Mouse (Mus musculus) midbrain, embryonic 11.5 days (tissue): Measurements from ENCODE around the gene Tnfrsf14. TPM values are rescaled to one million over a fixed set of nuclear protein-coding genes. Genes with fewer than 3 reads are reported as not detected.

Experiments used
- ATAC-seq: fragments of 200-750 bp; cut with Nextera tagmentation; 2 replicates; pipeline ENCODE4 v1.8.0; 2017; ENCODE audit warnings: moderate TSS enrichment, moderate library complexity; ENCODE audit not compliant: low FRiP score
- DNase-seq: peaks from one replicate; pipeline ENCODE4 v3.0.0; 2015; ENCODE audit warnings: low spot score; ENCODE audit errors: missing footprints
- H3K27ac ChIP-seq: fragments of 300-500 bp; sonication (generic); 2 replicates; pipeline ENCODE4 v1.5.1; 2014; ENCODE audit warnings: low read depth, low read length
- H3K27me3 ChIP-seq: fragments of 300-500 bp; sonication (generic); 2 replicates; pipeline ENCODE4 v1.6.1; 2014; ENCODE audit warnings: mild to moderate bottlenecking, low read length, moderate library complexity, mixed read lengths; ENCODE audit not compliant: control insufficient read depth, insufficient read depth
- H3K36me3 ChIP-seq: fragments of 300-500 bp; sonication (generic); 2 replicates; pipeline ENCODE4 v1.6.1; 2014; ENCODE audit warnings: mild to moderate bottlenecking, low read length, moderate library complexity, mixed read lengths; ENCODE audit not compliant: control insufficient read depth, insufficient read depth
- H3K4me1 ChIP-seq: fragments of 300-500 bp; sonication (generic); 2 replicates; pipeline ENCODE4 v1.6.1; 2014; ENCODE audit warnings: low read length; ENCODE audit not compliant: control insufficient read depth, insufficient read depth
- H3K4me2 ChIP-seq: fragments of 300-500 bp; sonication (generic); 2 replicates; pipeline ENCODE4 v1.6.1; 2014; ENCODE audit warnings: mild to moderate bottlenecking, moderate library complexity
- H3K4me3 ChIP-seq: fragments of 300-500 bp; sonication (generic); 2 replicates; pipeline ENCODE4 v1.5.1; 2014; ENCODE audit warnings: low read depth, low read length
- H3K9ac ChIP-seq: fragments of 300-500 bp; sonication (generic); 2 replicates; pipeline ENCODE4 v1.6.1; 2014; ENCODE audit warnings: low read length
- H3K9me3 ChIP-seq: fragments of 300-500 bp; sonication (generic); 2 replicates; pipeline ENCODE4 v1.6.1; 2016; ENCODE audit warnings: low read length; ENCODE audit not compliant: control insufficient read depth
- WGBS: fragments of 180-500 bp; shearing (Covaris S2); extraction: QIAGEN DNeasy Blood & Tissue Kit; methylation state at CpG from one replicate; pipeline ENCODE4 v1.1.7; 2014; 5-methylcytosine and 5-hydroxymethylcytosine counted together
- polyA plus RNA-seq: library from polyadenylated mRNA; unstranded; fragments of >200 nt; fragmentation: Nextera tagmentation; extraction: Ambion mirVana; gene quantifications from 2 replicates; pipeline ENCODE4 v1.2.1, GENCODE M21; 2014

Gene Tnfrsf14
- polyA plus RNA-seq, 1 experiment from 2014 or later: 0.93 TPM

DNA sequence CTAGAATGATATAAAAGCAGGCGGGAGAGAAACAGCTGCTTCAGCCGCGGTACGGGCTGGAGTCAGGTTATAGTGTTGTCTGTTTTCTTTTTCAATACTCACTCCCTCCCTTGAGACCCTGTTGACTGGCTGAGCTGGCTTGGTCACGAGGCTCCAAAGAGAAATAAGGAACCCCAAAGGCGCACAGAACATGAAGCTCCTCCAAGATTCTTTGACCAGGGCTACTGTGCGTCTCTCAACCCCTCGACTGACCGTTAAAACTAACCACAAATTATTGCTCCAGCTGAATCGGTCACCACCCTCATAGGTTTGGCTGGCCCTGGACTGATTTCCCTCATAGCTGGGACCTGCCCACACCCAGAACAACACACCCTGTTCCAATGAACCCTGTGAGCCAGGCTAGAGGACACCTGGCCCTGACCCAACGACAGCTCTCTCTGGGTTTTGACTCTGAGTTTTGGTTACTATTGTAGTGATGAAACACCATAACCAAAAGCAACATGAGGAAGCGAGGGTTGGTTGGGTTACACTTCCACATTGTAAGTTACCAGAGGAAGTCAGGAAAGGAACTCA, 811 bp upstream of the Tnfrsf14 start:
- Histone ChIP-seq H3K36me3 (no peaks in the 10 kb centered on the region), H3K9ac (no peak overlapping the region), H3K27me3 (no peaks in the 10 kb centered on the region), H3K27ac (peak overlapping the region; percentile 9; the same call in 1 of the 2 replicates), H3K9me3 (no peaks in the 10 kb centered on the region), H3K4me3 (no peak overlapping the region), H3K4me2 (no peak overlapping the region), H3K4me1 (peaks cover 3% of the 10 kb centered on the region; the same call in 1 of the 2 replicates)
- DNase-seq: no peak
- WGBS: 89% methylated on average over 12 of the region's 12 CpGs
- no peak for ATAC-seq

DNA sequence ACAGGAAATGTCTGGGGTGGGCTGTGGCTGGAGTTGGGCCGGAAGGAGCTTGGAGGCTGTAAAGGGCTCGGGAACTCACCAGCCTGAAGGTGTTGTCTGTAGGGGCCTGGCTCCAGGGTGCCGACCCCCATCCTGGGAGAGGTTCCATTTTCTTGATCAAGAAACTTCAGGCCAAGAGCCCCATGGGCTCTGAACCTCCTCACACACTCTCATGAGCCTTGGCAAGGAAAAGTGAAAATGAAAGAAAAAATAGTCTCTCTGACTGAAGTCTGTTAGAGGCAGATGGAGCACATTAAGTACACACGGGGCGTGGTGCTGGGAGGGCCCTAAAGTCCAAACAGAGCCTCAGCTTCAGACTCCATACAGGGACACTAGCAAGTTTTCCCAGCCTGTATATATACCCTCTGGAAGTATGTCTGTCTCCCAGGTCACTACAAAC, 445 bp downstream of the Tnfrsf14 start:
- no peak for ATAC-seq
- no peak for DNase-seq
- H3K27ac ChIP-seq: 0 out of 2 replicates have a peak overlapping the region, but pooled peaks have one; percentile 35
- no peaks in the 10 kb centered on the region for H3K9me3 ChIP-seq
- H3K4me3 ChIP-seq: no peak overlapping the region
- H3K9ac ChIP-seq: no peak overlapping the region
- no peaks in the 10 kb centered on the region for H3K27me3 ChIP-seq
- 82% methylated on average over 5 of the region's 5 CpGs for WGBS
- no peak overlapping the region for H3K4me2 ChIP-seq
- H3K4me1 ChIP-seq: peaks cover 3% of the 10 kb centered on the region; the same call in 1 of the 2 replicates
- H3K36me3 ChIP-seq: no peaks in the 10 kb centered on the region

DNA sequence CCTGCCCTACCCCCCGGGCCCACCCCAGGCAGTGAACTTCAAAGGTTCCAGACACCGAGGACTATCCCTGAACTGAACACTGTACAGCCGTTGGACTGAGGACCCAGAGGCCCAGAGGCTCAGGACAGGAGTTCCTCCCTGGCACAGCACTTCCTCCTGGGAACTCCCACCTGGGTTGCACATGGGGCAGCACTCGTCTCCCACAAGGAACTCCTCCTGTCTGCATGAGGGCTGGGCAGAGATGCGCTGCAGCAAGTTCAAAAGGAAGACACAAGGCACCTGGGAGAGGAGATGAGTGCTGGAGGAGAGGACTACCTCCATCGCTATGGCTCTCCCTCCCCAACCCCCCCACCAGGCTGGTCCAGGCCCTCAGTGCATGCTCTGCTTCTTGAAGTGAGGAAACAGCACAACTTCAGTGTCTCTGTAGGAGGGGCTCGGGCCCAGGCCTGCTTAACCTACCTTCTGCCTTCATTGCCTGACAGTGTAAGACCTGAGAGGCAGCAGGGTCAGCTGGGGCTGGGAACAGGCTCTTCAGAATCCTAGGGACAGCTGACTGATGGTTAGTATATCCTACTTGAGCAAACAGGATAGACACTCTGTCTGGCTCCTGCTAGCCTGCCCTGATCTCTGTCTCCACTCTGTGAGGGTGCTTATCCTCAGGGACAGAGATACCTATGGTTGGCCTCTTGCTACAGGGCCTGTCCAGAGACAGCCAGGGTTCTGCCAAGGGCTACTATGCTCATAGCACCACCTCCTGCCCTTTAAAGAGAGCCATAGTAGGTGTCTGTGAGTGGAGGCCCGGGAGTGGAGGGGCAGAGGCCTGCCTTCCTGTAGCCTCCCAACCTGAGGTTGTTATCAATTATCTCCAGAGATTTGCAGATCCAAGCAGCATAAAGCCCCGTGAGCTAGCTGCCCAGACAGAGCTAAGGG, 1.1 kb downstream of the Tnfrsf14 start:
- Histone ChIP-seq H3K36me3 (no peaks in the 10 kb centered on the region), H3K9me3 (no peaks in the 10 kb centered on the region), H3K9ac (peak overlapping the region; percentile 9; the same call in 1 of the 2 replicates), H3K27me3 (no peaks in the 10 kb centered on the region), H3K4me3 (no peak overlapping the region), H3K27ac (no peak overlapping the region), H3K4me2 (no peak overlapping the region), H3K4me1 (peaks cover 3% of the 10 kb centered on the region; the same call in 1 of the 2 replicates)
- ATAC-seq (no peak), DNase-seq (no peak)
- 65% methylated on average over 9 of the region's 9 CpGs for WGBS

DNA sequence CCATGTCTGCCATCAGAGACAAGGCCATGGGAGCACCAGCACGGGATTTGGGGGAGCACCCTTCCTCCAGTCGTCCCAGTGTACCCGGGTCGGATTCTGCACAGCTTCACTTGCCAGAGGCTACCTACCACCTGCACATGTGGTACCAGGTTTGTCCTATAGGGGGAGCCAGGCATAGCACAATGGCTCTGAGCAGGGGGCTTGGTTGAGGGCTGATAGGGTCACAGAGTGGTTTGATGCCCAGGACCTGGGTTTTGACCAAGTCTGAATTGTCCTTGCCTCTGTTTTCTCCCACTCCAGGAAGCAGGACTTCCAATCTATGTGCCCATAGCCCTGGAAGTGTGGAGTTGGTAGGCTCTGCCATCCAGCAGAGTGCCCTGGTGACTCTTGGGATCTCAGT, 3.0 kb downstream of the Tnfrsf14 start:
- H3K36me3 ChIP-seq: no peaks in the 10 kb centered on the region
- no peaks in the 10 kb centered on the region for H3K27me3 ChIP-seq
- no peak overlapping the region for H3K27ac ChIP-seq
- DNase-seq (no peak), ATAC-seq (no peak)
- no peak overlapping the region for H3K4me3 ChIP-seq
- no peak overlapping the region for H3K4me2 ChIP-seq
- no peak overlapping the region for H3K9ac ChIP-seq
- no peaks in the 10 kb centered on the region for H3K9me3 ChIP-seq
- 56% methylated on average over 4 of the region's 4 CpGs for WGBS
- peaks cover 3% of the 10 kb centered on the region; the same call in 1 of the 2 replicates for H3K4me1 ChIP-seq

DNA sequence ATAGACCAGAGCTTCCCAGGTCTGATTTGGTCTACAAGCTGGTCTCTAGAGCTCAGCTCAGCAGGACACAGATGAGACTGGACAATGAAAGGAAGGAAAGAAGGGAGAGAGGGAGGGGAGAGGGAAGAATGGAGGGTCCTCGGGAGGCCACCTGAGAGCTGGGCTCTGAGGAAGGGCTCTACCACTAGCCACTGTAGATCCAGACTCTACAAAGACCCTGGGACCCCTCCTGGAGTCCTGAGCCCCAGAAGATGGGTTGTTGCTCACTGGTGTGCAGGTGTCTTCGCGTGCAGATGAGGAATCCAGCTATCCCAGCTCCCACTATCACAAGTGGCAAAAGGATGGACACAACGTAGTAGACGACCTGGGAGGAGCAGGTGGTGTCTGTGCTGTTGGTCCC, 5.4 kb downstream of the Tnfrsf14 start:
- Histone ChIP-seq H3K9me3 (no peaks in the 10 kb centered on the region), H3K4me2 (no peak overlapping the region), H3K27ac (no peak overlapping the region), H3K9ac (no peak overlapping the region), H3K36me3 (no peaks in the 10 kb centered on the region), H3K4me3 (no peak overlapping the region), H3K4me1 (no peaks in the 10 kb centered on the region), H3K27me3 (no peaks in the 10 kb centered on the region)
- ATAC-seq (no peak), DNase-seq (peak; percentile 53)
- 84% methylated on average over 5 of the region's 5 CpGs for WGBS

DNA sequence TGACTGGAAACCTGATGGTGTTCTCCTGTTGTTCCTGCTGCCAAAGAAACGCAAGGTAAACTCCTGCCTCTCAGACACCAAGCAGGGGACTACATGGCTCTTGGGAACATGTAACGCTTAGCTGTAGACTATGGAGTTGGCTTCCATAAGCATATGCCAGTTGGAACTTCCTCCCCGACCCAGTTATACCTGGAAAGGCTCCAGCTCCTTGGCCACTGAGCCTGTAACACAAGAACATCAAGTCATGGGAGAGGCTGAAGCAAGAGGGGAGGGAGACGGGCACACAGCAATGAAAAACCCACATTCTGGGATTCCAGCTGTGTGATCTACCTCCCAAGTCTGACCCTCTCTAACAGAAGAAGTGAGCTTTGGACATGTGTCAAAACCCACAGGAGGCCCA, 6.1 kb downstream of the Tnfrsf14 start:
- Histone ChIP-seq H3K4me3 (no peak overlapping the region), H3K9me3 (no peaks in the 10 kb centered on the region), H3K27me3 (no peaks in the 10 kb centered on the region), H3K36me3 (no peaks in the 10 kb centered on the region), H3K4me2 (no peak overlapping the region), H3K4me1 (no peaks in the 10 kb centered on the region), H3K9ac (no peak overlapping the region), H3K27ac (no peak overlapping the region)
- WGBS: 87% methylated on average over 4 of the region's 4 CpGs
- DNase-seq (no peak), ATAC-seq (no peak)

DNA sequence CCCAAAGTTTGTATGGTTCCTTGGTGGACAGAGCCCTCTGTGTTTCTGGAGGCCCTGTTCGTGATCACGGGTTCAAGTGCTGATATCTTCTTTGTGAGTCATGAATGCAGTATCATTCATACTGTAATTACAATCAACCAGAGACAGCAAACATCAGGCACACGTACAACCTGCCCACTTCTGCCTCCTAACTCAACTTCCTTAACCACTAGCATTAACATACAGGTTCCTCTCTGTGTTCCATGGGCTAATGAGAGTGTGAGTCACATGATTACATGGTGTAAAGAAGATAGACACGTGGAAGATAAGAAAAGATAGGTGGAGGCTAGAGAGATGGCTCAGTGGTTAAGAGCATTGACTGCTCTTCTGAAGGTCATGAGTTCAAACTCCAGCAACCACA, 11.7 kb downstream of the Tnfrsf14 start:
- ATAC-seq (no peak), DNase-seq (no peak)
- no peaks in the 10 kb centered on the region for H3K9me3 ChIP-seq
- no peaks in the 10 kb centered on the region for H3K27me3 ChIP-seq
- no peak overlapping the region for H3K4me3 ChIP-seq
- no peaks in the 10 kb centered on the region for H3K4me1 ChIP-seq
- no peak overlapping the region for H3K27ac ChIP-seq
- H3K4me2 ChIP-seq: no peak overlapping the region
- H3K9ac ChIP-seq: no peak overlapping the region
- H3K36me3 ChIP-seq: no peaks in the 10 kb centered on the region
- 85% methylated on average over 4 of the region's 4 CpGs for WGBS

DNA sequence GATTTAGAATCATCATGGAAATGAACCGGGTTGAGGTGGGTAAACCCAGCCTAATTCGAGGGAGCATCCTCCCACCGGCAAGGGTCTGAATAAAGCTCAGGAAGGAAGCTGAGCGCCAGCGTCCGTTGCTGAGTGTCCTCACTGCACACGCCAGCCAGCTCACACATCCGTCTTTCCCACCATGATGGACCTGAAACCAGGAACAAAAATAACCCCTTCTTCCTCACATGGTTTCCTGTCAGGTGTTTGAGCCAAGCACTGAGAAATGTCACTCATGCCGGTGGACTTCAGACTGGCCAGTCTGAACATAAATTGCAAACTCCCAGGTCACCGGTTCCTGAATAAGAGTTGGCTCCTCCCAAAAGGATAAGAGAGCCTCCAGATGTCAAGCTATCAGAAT, 13.1 kb downstream of the Tnfrsf14 start:
- Histone ChIP-seq H3K36me3 (no peaks in the 10 kb centered on the region), H3K9ac (no peak overlapping the region), H3K27ac (no peak overlapping the region), H3K4me3 (no peak overlapping the region), H3K4me2 (no peak overlapping the region), H3K4me1 (peaks cover 10% of the 10 kb centered on the region), H3K27me3 (no peaks in the 10 kb centered on the region), H3K9me3 (no peaks in the 10 kb centered on the region)
- ATAC-seq: no peak
- 88% methylated on average over 10 of the region's 10 CpGs for WGBS
- no peak for DNase-seq

DNA sequence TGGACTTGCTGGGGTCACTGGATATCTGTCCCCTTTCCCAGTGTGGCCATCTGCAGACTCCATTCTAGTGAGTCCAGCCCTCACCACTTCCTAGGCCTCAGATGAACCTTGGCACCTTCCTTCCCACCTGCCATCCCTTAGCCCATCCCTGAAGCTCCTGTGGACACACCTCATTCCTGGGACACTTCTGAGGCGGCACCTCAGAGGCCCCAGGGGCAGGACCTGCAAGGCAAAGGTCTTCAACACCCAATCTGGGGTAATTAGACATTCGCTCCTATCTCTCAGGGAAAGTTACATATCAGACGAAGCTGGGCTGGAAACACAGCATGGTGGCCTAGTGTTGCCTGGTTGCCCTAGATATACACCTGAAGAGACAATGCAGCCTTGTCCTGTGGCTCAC, 13.7 kb downstream of the Tnfrsf14 start:
- peak; percentile 21 for DNase-seq
- 84% methylated on average over 3 of the region's 3 CpGs for WGBS

More for the DNA sequence above, 13.7 kb downstream of the Tnfrsf14 start:
- Histone ChIP-seq H3K4me3 (no peak overlapping the region), H3K36me3 (no peaks in the 10 kb centered on the region), H3K27ac (no peak overlapping the region), H3K4me1 (peaks cover 10% of the 10 kb centered on the region), H3K27me3 (no peaks in the 10 kb centered on the region), H3K9ac (no peak overlapping the region), H3K9me3 (no peaks in the 10 kb centered on the region), H3K4me2 (no peak overlapping the region)
- ATAC-seq: no peak
